Mouse (Mus musculus): ENCODE results near the gene Wapl.

Wapl gene

DNA sequence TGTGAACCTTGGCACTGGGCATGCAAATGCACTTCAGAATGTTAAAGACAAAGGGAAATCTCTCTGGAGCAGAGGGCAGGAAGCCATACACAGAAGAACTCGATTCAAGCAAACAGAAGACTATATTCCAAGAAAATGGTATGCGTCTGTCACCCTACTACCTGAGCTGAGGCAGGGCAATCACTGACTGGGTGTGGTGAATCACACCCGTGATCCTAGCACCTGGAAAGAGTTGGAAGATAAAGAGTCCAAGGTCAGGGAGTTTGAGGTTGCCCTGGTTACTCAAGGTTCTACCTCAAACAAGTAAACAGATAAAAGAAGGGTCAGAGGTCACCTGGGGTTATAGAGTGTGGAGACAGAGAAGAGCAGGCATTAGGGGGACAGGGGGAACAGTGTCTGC lies 100.0 kb downstream of the Wapl start:
- DNase-seq (ENCODE audit: extremely low spot score): no peak

- no peak for DNase-seq (ENCODE audit: extremely low spot score)
Observed at GRCm38 (mm10) chr14:34774231-34774630, 100.5 kb downstream of the Wapl start.

GRCm38 (mm10) chr14:34776719-34777385 lies 103.1 kb downstream of the Wapl start:
- DNase-seq (ENCODE audit: extremely low spot score): no peak

DNA sequence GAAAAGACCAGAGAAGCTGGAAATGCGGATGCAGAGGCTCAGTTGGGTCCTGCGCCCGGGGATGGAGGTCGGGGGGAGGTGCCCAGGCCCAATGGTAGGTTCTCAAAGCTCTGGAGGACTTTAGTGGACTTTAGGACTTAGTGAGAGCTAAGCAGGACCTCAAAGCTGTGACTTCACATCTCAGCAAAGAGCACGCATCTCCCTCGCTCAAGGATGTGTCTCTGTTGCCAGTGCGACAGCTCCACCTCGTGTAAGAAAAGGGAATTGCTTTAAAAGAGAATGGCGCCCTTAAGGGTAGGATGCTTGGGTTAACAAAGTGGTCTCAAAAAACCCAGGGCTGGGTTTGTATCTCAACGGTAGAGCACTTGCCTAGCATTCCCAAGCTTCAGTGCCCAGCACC lies 104.1 kb downstream of the Wapl start:
- peak; percentile 83 for DNase-seq (ENCODE audit: extremely low spot score)

- DNase-seq (ENCODE audit: extremely low spot score): no peak
Observed at GRCm38 (mm10) chr14:34778760-34779159, 105.0 kb downstream of the Wapl start.

DNA sequence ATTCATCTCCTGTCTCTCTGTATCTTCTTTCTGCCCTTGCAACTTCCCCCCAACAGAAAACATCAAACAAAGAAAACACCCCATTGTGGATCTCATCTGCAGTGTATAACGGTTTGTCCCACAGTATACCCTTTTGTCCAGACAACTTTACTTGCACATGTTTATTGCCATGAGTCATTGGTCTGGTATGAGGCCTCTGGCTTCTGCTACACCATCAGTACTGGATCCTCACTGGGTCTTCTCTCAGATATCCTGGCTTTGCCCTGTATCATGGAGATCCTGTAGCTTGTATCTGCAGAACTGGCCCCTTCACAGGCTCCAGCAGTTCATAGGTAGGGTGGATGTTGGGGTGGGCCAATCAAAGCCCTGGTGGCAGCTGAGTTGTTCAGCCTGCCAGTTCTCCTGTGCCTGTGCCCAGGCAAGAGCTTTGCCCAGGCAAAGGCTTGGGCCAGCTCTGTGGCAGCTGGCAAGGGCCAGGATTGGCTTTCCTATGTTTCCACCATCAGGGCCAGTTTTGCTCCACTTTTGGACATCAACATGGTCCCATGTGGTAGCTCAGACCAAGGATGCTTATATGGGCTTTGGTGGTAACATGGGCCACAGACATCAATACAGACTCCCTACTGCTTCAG lies 119.8 kb downstream of the Wapl start:
- no peak for DNase-seq (ENCODE audit: extremely low spot score)

Data from embryo, embryonic 9.5 days (tissue).